Mouse (Mus musculus) liver, embryonic 14.5 days (tissue): ENCODE measurements at regions not wholly inside any gene's neighbourhood (a gene's known extent, or its start where the extent isn't known, plus 50 kb on each side); places are given as distances from the start of the nearest gene placed in this dataset.

Experiments
- CTCF ChIP-seq: IDR thresholded peaks from 2 replicates; pipeline ENCODE4 v1.5.1; 2016; ENCODE audit warnings: antibody characterized with exemption, low read depth, control low read depth
- EP300 ChIP-seq: IDR thresholded peaks from 2 replicates; pipeline ENCODE4 v1.6.1; 2016; ENCODE audit warnings: antibody characterized with exemption, low read depth

- TF ChIP-seq EP300 = no peak
- TF ChIP-seq CTCF = no peak
Measured at GRCm38 (mm10) chr17:14507111-14507510, 186.9 kb downstream of the Thbs2 start.
